Mouse (Mus musculus) liver, embryonic 16.5 days (tissue): ENCODE measurements around the gene Mmp17. TPM values are rescaled to one million over a fixed set of nuclear protein-coding genes. Genes with fewer than 3 reads are reported as not detected.
A peak's percentile ranks its signal among the peaks of the same experiment; 100 is the strongest.

Experiments used
- ATAC-seq: fragments of 200-750 bp; cut with Nextera tagmentation; 2 replicates; pipeline ENCODE4 v1.8.0; 2017; ENCODE audit warnings: low read depth, mild to moderate bottlenecking, moderate number of reproducible peaks, moderate library complexity
- H3K27ac ChIP-seq: fragments of 300-500 bp; sonication (generic); 2 replicates; pipeline ENCODE4 v1.5.1; 2014; ENCODE audit warnings: mild to moderate bottlenecking, low read length
- H3K27me3 ChIP-seq: fragments of 300-500 bp; sonication (generic); 2 replicates; pipeline ENCODE4 v1.6.1; 2014; ENCODE audit warnings: low read depth, low read length, mixed read lengths; ENCODE audit not compliant: control insufficient read depth, insufficient read depth
- H3K36me3 ChIP-seq: fragments of 300-500 bp; sonication (generic); 2 replicates; pipeline ENCODE4 v1.6.1; 2014; ENCODE audit warnings: mild to moderate bottlenecking; ENCODE audit not compliant: control insufficient read depth, insufficient read depth
- H3K4me1 ChIP-seq: fragments of 300-500 bp; sonication (generic); 2 replicates; pipeline ENCODE4 v1.6.1; 2014; ENCODE audit warnings: low read depth, low read length, mixed read lengths; ENCODE audit not compliant: control insufficient read depth
- H3K4me2 ChIP-seq: fragments of 300-500 bp; sonication (generic); 2 replicates; pipeline ENCODE4 v1.6.1; 2014; ENCODE audit warnings: low read depth, low read length, mixed read lengths
- H3K4me3 ChIP-seq: fragments of 300-500 bp; sonication (generic); 2 replicates; pipeline ENCODE4 v1.5.1; 2014; ENCODE audit warnings: low read depth, mild to moderate bottlenecking, low read length
- H3K9ac ChIP-seq: fragments of 300-500 bp; sonication (generic); 2 replicates; pipeline ENCODE4 v1.6.1; 2014; ENCODE audit warnings: low read depth, low read length
- H3K9me3 ChIP-seq: fragments of 300-500 bp; sonication (generic); replicated peaks from 2 replicates; pipeline ENCODE4 v1.6.1; 2016; ENCODE audit warnings: low read length; ENCODE audit not compliant: control insufficient read depth
- WGBS: fragments of 180-500 bp; shearing (Covaris S2); extraction: QIAGEN DNeasy Blood & Tissue Kit; methylation state at CpG from one replicate; pipeline ENCODE4 v1.1.7; 2014; ENCODE audit not compliant: insufficient replicate concordance; 5-methylcytosine and 5-hydroxymethylcytosine counted together
- polyA plus RNA-seq: library from polyadenylated mRNA; unstranded; fragments of >200 nt; fragmentation: Nextera tagmentation; extraction: Ambion mirVana; gene quantifications from 2 replicates; pipeline ENCODE4 v1.2.1, GENCODE M21; 2015

Gene Mmp17
- polyA plus RNA-seq, result 0.23 and 0.24 TPM in 2 replicates

DNA sequence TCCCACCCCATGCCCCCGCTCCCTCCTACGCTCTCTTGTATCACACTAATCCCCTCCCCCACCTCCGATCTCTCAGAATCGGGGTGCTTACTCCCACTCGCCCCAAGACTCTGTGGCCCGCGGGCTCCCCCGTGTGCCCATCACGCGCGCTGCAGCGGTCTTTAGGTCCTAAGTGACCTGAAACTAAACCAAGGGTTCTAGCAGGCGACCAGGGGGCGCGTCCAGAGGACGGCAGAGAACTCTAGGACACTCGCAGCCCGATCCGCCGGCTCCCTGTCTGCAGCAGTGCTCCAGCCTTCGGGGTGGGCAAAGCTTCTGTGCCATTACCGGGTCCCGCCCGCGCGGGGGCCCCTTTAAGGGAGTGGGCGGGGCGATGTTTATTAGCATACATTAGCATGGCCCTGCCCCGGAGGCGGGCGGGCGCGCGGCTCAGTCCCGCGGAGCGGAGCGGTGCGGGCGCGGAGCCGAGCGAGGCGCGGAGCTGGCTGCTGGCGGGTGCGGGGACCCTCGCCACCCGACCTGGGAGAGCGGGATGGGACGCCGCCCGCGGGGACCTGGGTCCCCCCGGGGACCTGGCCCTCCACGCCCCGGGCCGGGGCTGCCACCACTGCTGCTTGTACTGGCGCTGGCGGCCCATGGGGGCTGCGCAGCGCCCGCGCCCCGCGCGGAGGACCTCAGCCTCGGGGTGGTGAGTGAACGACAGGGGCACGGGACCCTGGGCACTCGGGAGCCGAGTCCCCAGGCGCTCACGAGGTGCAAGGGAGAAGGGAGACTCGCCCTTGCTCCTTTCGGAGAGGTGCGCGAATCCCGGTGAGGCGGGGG is at the start of gene Mmp17:
Gene Mmp17 (plus strand): TSS at position 409 of the 822 bp plus-strand sequence.
- under 1% methylated on average over 73 of the region's 80 CpGs for WGBS
- no peaks in the 10 kb centered on the region for H3K9me3 ChIP-seq
- H3K4me2 ChIP-seq, result peak within 1 kb of the TSS; percentile 91
- peak within 1 kb of the TSS; percentile 67 for H3K4me3 ChIP-seq
- no peak within 1 kb of the TSS for H3K27ac ChIP-seq
- peak; percentile 88 for ATAC-seq
- peak within 1 kb of the TSS; percentile 47 for H3K9ac ChIP-seq
- no peaks in the 10 kb centered on the region for H3K36me3 ChIP-seq
- H3K27me3 ChIP-seq, result peaks cover 74% of the 10 kb centered on the region
- H3K4me1 ChIP-seq, result peaks cover 18% of the 10 kb centered on the region

DNA sequence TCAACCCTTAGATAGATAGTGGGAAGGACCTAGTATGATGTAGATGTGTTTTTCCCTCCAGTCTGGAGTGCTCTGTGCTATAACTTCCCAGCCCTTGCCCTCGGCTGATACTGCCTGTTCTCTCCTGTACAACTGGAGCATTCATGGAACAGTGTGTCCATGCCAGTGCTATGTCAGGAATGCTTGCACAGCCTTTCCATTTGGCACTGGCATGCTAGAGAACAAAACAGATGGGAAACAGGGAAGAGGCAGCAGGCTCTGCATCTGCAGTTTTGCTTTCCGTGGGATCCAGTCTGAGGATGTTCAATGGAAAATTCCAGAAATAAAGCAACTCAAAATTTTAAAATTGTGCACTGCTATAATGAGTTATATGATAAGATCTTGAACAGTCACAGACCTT is 49.5 kb upstream of the Mmp17 start:
- no peaks in the 10 kb centered on the region for H3K27me3 ChIP-seq
- ATAC-seq, result no peak
- no peak overlapping the region for H3K4me2 ChIP-seq
- H3K9ac ChIP-seq, result no peak overlapping the region
- WGBS, result 74% methylated on average over 2 of the region's 2 CpGs
- H3K27ac ChIP-seq, result no peak overlapping the region
- H3K4me1 ChIP-seq, result no peaks in the 10 kb centered on the region
- H3K9me3 ChIP-seq, result no peaks in the 10 kb centered on the region
- H3K36me3 ChIP-seq, result peaks cover 5% of the 10 kb centered on the region; the same call in 1 of the 2 replicates
- H3K4me3 ChIP-seq, result no peak overlapping the region

DNA sequence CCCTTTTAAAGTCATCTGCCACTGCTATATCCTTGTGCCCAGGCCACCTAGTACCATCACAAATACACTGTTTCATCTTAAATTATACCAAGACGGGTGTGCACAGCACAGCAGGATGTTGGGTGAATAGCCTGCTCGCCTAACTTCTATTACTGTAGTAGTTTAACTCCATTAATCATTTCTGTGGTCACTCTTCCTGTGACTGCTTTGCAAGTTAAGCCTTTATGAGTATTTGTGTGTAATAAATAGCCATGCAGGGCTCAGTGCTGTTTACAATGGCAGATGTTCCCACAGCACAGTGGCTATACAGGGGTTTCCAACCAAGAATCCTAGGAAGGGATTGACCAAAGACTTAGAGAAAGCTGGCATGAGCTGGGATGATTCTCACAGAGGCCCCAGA is 48.9 kb upstream of the Mmp17 start:
- Histone ChIP-seq H3K9me3 (no peaks in the 10 kb centered on the region), H3K27me3 (no peaks in the 10 kb centered on the region), H3K4me3 (no peak overlapping the region), H3K4me1 (no peaks in the 10 kb centered on the region), H3K4me2 (no peak overlapping the region), H3K36me3 (peaks cover 10% of the 10 kb centered on the region), H3K9ac (no peak overlapping the region), H3K27ac (no peak overlapping the region)
- ATAC-seq, result no peak
- 69% methylated on average over 2 of the region's 2 CpGs for WGBS

DNA sequence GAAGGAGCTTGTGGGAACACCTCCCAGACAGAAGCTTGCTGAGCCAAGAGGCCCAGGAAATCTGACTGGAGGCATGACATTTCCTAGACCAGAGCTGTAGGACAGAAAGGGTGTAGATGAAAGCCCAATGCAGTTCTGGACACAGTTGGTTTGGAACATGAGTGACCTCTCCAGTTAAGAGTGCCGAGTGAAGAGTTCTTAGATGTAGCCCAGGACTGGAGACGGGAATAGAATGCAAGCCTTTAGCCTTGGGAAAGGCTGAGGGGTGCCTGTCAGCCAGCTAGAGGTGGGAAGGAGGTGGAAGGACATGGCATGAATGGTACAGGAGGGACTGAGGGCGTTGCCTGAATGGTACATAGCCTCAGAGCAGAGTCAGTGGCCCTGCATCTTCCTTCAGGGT is 48.5 kb upstream of the Mmp17 start:
- H3K27ac ChIP-seq, result no peak overlapping the region
- no peaks in the 10 kb centered on the region for H3K9me3 ChIP-seq
- peaks cover 14% of the 10 kb centered on the region for H3K36me3 ChIP-seq
- H3K27me3 ChIP-seq, result no peaks in the 10 kb centered on the region
- WGBS, result 93% methylated on average over 3 of the region's 3 CpGs
- no peak overlapping the region for H3K9ac ChIP-seq
- no peak for ATAC-seq
- no peaks in the 10 kb centered on the region for H3K4me1 ChIP-seq
- H3K4me2 ChIP-seq, result no peak overlapping the region
- H3K4me3 ChIP-seq, result no peak overlapping the region

DNA sequence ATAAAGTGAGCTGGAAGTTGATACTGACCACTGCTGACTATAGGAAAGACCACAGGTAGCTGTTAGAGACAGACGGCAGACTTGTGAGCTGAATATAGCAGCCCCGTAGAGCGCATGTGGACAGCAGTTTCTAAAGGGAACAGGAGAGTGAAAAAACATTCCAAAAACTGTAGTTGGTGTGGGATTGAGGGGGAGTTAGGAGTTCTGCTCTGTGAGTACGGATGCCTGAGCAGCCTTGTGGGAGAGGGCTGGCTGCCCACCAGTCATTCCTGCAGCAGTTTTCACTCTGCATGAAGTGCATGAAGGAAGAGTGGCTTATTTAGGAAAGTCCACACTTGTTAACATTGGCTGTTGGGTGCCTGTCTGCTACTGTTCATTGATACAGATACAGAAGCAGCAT is 45.1 kb upstream of the Mmp17 start:
- Histone ChIP-seq H3K27ac (no peak overlapping the region), H3K9ac (no peak overlapping the region), H3K27me3 (no peaks in the 10 kb centered on the region), H3K36me3 (peaks cover 40% of the 10 kb centered on the region), H3K4me2 (no peak overlapping the region), H3K4me1 (no peaks in the 10 kb centered on the region), H3K9me3 (no peaks in the 10 kb centered on the region), H3K4me3 (no peak overlapping the region)
- ATAC-seq, result no peak
- WGBS, result 84% methylated on average over 4 of the region's 4 CpGs

DNA sequence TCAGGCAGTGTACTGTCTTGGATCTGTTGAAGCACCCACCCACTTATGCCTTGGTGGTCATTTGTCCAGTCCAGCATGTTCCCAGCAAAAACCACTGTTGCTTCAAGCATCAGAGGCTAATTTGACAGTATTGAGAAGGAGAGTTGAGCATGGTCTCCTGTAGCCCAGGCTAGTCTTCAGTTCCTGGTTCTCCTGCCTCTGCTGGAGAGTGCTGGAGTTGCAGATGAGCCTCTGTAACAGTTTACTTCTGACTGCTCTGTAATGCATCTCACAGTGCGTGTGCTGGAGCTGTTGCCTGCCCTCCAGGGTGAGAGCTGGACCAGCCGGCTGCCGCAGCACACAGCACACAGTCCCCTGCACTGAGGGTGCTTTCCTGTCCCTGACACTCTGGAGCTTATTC is 41.7 kb upstream of the Mmp17 start:
- Histone ChIP-seq H3K9ac (no peak overlapping the region), H3K27ac (no peak overlapping the region), H3K27me3 (no peaks in the 10 kb centered on the region), H3K4me3 (no peak overlapping the region), H3K36me3 (peaks cover 54% of the 10 kb centered on the region), H3K4me1 (no peaks in the 10 kb centered on the region), H3K9me3 (no peaks in the 10 kb centered on the region), H3K4me2 (no peak overlapping the region)
- WGBS, result 87% methylated on average over 3 of the region's 3 CpGs
- ATAC-seq, result no peak

DNA sequence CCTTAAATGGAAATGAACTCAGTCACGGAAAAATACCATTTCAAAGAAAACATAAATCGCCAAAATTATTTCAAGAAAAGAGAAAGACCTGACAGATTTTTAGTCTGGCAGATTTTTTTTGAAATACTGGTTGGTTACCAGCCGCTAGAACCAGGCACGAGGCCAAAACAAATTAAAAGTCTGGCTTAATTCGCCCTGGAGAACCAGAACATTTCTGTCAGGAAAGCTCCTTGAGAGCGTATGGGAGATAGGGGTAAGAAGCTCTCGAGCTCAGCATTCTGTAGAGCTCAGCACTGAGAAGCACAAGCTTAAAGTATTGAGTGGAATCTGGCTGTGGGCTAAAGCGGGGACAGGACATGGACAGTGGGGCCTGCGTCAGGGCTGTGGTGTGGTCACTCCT is 38.2 kb upstream of the Mmp17 start:
- H3K9me3 ChIP-seq, result no peaks in the 10 kb centered on the region
- H3K36me3 ChIP-seq, result peaks cover 61% of the 10 kb centered on the region
- H3K4me2 ChIP-seq, result no peak overlapping the region
- H3K27me3 ChIP-seq, result no peaks in the 10 kb centered on the region
- H3K9ac ChIP-seq, result no peak overlapping the region
- ATAC-seq, result no peak
- WGBS, result 82% methylated on average over 9 of the region's 9 CpGs
- H3K4me3 ChIP-seq, result no peak overlapping the region
- no peaks in the 10 kb centered on the region for H3K4me1 ChIP-seq
- no peak overlapping the region for H3K27ac ChIP-seq

DNA sequence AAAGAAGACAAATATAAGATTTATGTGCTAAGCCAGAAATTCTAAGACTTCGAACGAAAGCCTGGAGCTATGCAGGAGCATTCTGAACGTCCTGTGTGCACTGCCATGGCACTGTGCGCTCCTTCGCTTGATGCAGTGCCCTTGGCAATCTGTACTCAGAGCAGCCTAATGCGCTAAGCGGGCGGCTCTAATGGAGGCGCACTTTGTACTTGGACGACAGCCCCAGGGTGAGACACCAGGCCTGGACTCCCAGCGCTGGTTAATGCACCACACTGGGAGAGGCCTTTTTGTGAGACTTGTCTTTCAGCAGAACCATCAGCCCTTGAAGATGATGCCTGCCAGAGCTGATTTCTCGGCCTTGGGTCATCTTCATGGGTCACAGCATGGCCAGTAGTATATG is 34.3 kb upstream of the Mmp17 start:
- Histone ChIP-seq H3K9ac (no peak overlapping the region), H3K27me3 (no peaks in the 10 kb centered on the region), H3K27ac (no peak overlapping the region), H3K9me3 (no peaks in the 10 kb centered on the region), H3K4me1 (no peaks in the 10 kb centered on the region), H3K36me3 (peaks cover 60% of the 10 kb centered on the region), H3K4me2 (no peak overlapping the region), H3K4me3 (no peak overlapping the region)
- WGBS, result 87% methylated on average over 12 of the region's 12 CpGs
- no peak for ATAC-seq

DNA sequence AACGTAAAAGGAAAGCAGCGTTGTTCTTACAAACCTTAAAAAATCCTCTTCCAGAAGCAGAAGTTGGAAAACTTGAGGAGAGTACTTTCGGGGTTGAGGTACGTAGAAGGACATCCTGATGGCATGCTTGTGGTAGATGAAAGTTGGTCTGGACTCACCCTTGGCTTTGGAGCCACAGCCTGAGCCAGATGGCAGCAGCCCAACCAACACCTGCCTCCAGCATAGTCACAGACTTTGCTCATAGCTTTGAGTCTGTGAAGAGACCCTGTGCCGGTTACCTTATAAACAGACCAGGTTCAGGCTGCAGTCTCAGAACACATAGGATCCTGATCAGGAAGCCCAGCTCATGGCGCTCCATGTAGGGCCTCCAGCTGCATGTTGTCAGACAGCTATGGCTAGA is 33.2 kb upstream of the Mmp17 start:
- no peak overlapping the region for H3K9ac ChIP-seq
- no peak overlapping the region for H3K4me3 ChIP-seq
- peaks cover 68% of the 10 kb centered on the region for H3K36me3 ChIP-seq
- H3K9me3 ChIP-seq, result no peaks in the 10 kb centered on the region
- H3K4me2 ChIP-seq, result no peak overlapping the region
- H3K27me3 ChIP-seq, result no peaks in the 10 kb centered on the region
- ATAC-seq, result no peak
- no peak overlapping the region for H3K27ac ChIP-seq
- no peaks in the 10 kb centered on the region for H3K4me1 ChIP-seq
- 88% methylated on average over 6 of the region's 6 CpGs for WGBS
